Comparison of ENCODE assay signal across 10 mouse cellular contexts in genomic region chr6:4994161-4994919, GRCm38 (mm10).
A peak's percentile ranks its signal among the peaks of the same experiment; 100 is the strongest.
DNase-seq lines count a peak whose midpoint lies in the region; ATAC-seq lines count a peak whose summit lies in the region.
"Had no signal": no experiment of that assay in that cellular context is flagged by ENCODE, and none has a peak within 500 bp of the region (broad histone marks: within the 10 kb centered on the region; RNA-seq: fewer than 3 reads in every experiment).

No protein-coding gene starts in this region.

- WGBS in heart, embryonic 10.5 days = 54% methylated on average over 14 of the region's 14 CpGs
- 41% methylated on average over 14 of the region's 14 CpGs for WGBS in hindbrain, embryonic 12.5 days
- 22% methylated on average over 14 of the region's 14 CpGs for WGBS in midbrain, embryonic 16.5 days

- peak; percentile 66; the same call in 1 of the 2 replicates for ATAC-seq in hindbrain, embryonic 12.5 days (ENCODE audit: low FRiP score)
- ATAC-seq in midbrain, embryonic 16.5 days = peak; percentile 62

- DNase-seq in heart, embryonic 10.5 days (ENCODE audit: low spot score) = no peak
- no peak for DNase-seq in heart, postnatal 36 days
- peak; percentile 72 for DNase-seq in embryo, embryonic 10.5 days (ENCODE audit: low spot score)
- DNase-seq in adrenal gland, adult 8-10 months = no peak
- DNase-seq in spleen, postnatal 14 days (ENCODE audit: low spot score in 2 of 2) = no peak
- no peak for DNase-seq in layer of hippocampus, adult 11-12 months (ENCODE audit: low spot score)
- DNase-seq: adrenal gland, postnatal 25 days; B cell, adult 2 months had no signal

- H3K4me2 ChIP-seq in hindbrain, embryonic 12.5 days (replicated peaks) = peak overlapping the region; percentile 31
- peak overlapping the region; percentile 43 for H3K4me2 ChIP-seq in midbrain, embryonic 16.5 days (ENCODE audit: low read length)

- no peak overlapping the region for H3K4me3 ChIP-seq in heart, embryonic 10.5 days
- no peak overlapping the region for H3K4me3 ChIP-seq in hindbrain, embryonic 12.5 days
- H3K4me3 ChIP-seq in midbrain, embryonic 16.5 days (ENCODE audit: low read depth, low read length) = peak overlapping the region; percentile 2; the same call in 1 of the 2 replicates

- H3K36me3 ChIP-seq in heart, embryonic 10.5 days = no peaks in the 10 kb centered on the region
- no peaks in the 10 kb centered on the region for H3K36me3 ChIP-seq in hindbrain, embryonic 12.5 days
- no peaks in the 10 kb centered on the region for H3K36me3 ChIP-seq in midbrain, embryonic 16.5 days (ENCODE audit: control insufficient read depth, insufficient read depth, low read length)

- H3K27ac ChIP-seq in heart, embryonic 10.5 days = peak overlapping the region; percentile 73; the same call in 1 of the 2 replicates
- H3K27ac ChIP-seq in hindbrain, embryonic 12.5 days = no peak overlapping the region; the same call in 1 of the 2 replicates
- H3K27ac ChIP-seq in midbrain, embryonic 16.5 days (ENCODE audit: low read length) = no peak overlapping the region

- peaks cover 40% of the 10 kb centered on the region for H3K4me1 ChIP-seq in heart, embryonic 10.5 days
- peaks cover 21% of the 10 kb centered on the region for H3K4me1 ChIP-seq in hindbrain, embryonic 12.5 days
- H3K4me1 ChIP-seq in midbrain, embryonic 16.5 days (ENCODE audit: control insufficient read depth, insufficient read depth, low read length) = peaks cover 10% of the 10 kb centered on the region

- H3K9me3 ChIP-seq in heart, embryonic 10.5 days = no peaks in the 10 kb centered on the region
- H3K9me3 ChIP-seq in hindbrain, embryonic 12.5 days (replicated peaks) = no peaks in the 10 kb centered on the region
- H3K9me3 ChIP-seq in midbrain, embryonic 16.5 days (replicated peaks; ENCODE audit: control insufficient read depth, low read length, poor library complexity, severe bottlenecking) = no peaks in the 10 kb centered on the region

- no peaks in the 10 kb centered on the region for H3K27me3 ChIP-seq in heart, embryonic 10.5 days (ENCODE audit: insufficient read depth, poor library complexity, severe bottlenecking)
- no peaks in the 10 kb centered on the region for H3K27me3 ChIP-seq in hindbrain, embryonic 12.5 days
- H3K27me3 ChIP-seq in midbrain, embryonic 16.5 days (ENCODE audit: control insufficient read depth, insufficient read depth, low read depth, low read length) = no peaks in the 10 kb centered on the region

- intact Hi-C loops in heart, postnatal 36 days (cut with DNase I) = no loop called here

- H3K9ac ChIP-seq in hindbrain, embryonic 12.5 days = 0 out of 2 replicates have a peak overlapping the region, but pooled peaks have one; percentile 13
- peak overlapping the region; percentile 44; the same call in 1 of the 2 replicates for H3K9ac ChIP-seq in midbrain, embryonic 16.5 days (ENCODE audit: low read depth, low read length)
